Mouse (Mus musculus) forebrain, embryonic 13.5 days (tissue): ENCODE results near the gene Slc22a18. TPM values are rescaled to one million over a fixed set of nuclear protein-coding genes. Genes with fewer than 3 reads are reported as not detected.

Experiments used
- ATAC-seq: fragments of 200-750 bp; cut with Nextera tagmentation; 2 replicates; pipeline ENCODE4 v1.8.0; 2017
- H3K27ac ChIP-seq: fragments of 300-500 bp; sonication (generic); 2 replicates; pipeline ENCODE4 v1.5.1; 2015; ENCODE audit warnings: inconsistent platforms, mild to moderate bottlenecking, moderate library complexity
- H3K27me3 ChIP-seq: fragments of 300-500 bp; sonication (generic); 2 replicates; pipeline ENCODE4 v1.6.1; 2015; ENCODE audit warnings: mild to moderate bottlenecking, inconsistent platforms
- H3K36me3 ChIP-seq: fragments of 300-500 bp; sonication (generic); 2 replicates; pipeline ENCODE4 v1.6.1; 2015; ENCODE audit warnings: mild to moderate bottlenecking, inconsistent platforms; ENCODE audit not compliant: poor library complexity, severe bottlenecking
- H3K4me1 ChIP-seq: fragments of 300-500 bp; sonication (generic); 2 replicates; pipeline ENCODE4 v1.6.1; 2015; ENCODE audit warnings: inconsistent platforms
- H3K4me2 ChIP-seq: fragments of 300-500 bp; sonication (generic); 2 replicates; pipeline ENCODE4 v1.6.1; 2015; ENCODE audit warnings: inconsistent platforms, mild to moderate bottlenecking, moderate library complexity
- H3K4me3 ChIP-seq: fragments of 300-500 bp; sonication (generic); 2 replicates; pipeline ENCODE4 v1.5.1; 2015; ENCODE audit warnings: mild to moderate bottlenecking, inconsistent platforms
- H3K9ac ChIP-seq: fragments of 300-500 bp; sonication (generic); 2 replicates; pipeline ENCODE4 v1.6.1; 2015; ENCODE audit warnings: mild to moderate bottlenecking, inconsistent platforms
- H3K9me3 ChIP-seq: fragments of 300-500 bp; sonication (generic); replicated peaks from 2 replicates; pipeline ENCODE4 v1.6.1; 2016; ENCODE audit warnings: inconsistent platforms
- whole genome bisulfite sequencing: fragments of 180-500 bp; shearing (Covaris S2); methylation state at CpG from one replicate; pipeline ENCODE4 v1.1.7; 2015; 5-methylcytosine and 5-hydroxymethylcytosine counted together
- polyA plus RNA-seq: library from polyadenylated mRNA; unstranded; fragments of >200 nt; fragmentation: Nextera tagmentation; extraction: Ambion mirVana; gene quantifications from 2 replicates; pipeline ENCODE4 v1.2.1, GENCODE M21; 2015

The Slc22a18 gene
- polyA plus RNA-seq, 1 experiment from 2014 or later, result 0.15 TPM

- no peaks in the 10 kb centered on the region for H3K9me3 ChIP-seq
- no peak for ATAC-seq
- no peaks in the 10 kb centered on the region for H3K36me3 ChIP-seq
- no peak overlapping the region for H3K27ac ChIP-seq
- WGBS, result 84% methylated on average over 6 of the region's 6 CpGs
- no peak overlapping the region for H3K4me2 ChIP-seq
- peaks cover 15% of the 10 kb centered on the region for H3K27me3 ChIP-seq
- no peak overlapping the region for H3K9ac ChIP-seq
- no peaks in the 10 kb centered on the region for H3K4me1 ChIP-seq
- H3K4me3 ChIP-seq, result no peak overlapping the region
Measured at GRCm38 (mm10) chr7:143493616-143494126, 20.1 kb downstream of the Slc22a18 start.

- H3K27me3 ChIP-seq, result peaks cover 21% of the 10 kb centered on the region
- no peak overlapping the region for H3K9ac ChIP-seq
- H3K9me3 ChIP-seq, result no peaks in the 10 kb centered on the region
- H3K4me1 ChIP-seq, result no peaks in the 10 kb centered on the region
- 76% methylated on average over 8 of the region's 8 CpGs for WGBS
- H3K4me3 ChIP-seq, result no peak overlapping the region
- no peak for ATAC-seq
- H3K36me3 ChIP-seq, result no peaks in the 10 kb centered on the region
- no peak overlapping the region for H3K27ac ChIP-seq
- H3K4me2 ChIP-seq, result no peak overlapping the region
Measured at GRCm38 (mm10) chr7:143495104-143495961, 21.8 kb downstream of the Slc22a18 start.

GRCm38 (mm10) chr7:143498584-143498983, 25.0 kb downstream of the Slc22a18 start:
- H3K4me1 ChIP-seq, result peaks cover 15% of the 10 kb centered on the region
- H3K9me3 ChIP-seq, result no peaks in the 10 kb centered on the region
- no peak overlapping the region for H3K4me3 ChIP-seq
- H3K36me3 ChIP-seq, result no peaks in the 10 kb centered on the region
- H3K9ac ChIP-seq, result no peak overlapping the region
- ATAC-seq, result no peak
- 84% methylated on average over 4 of the region's 4 CpGs for WGBS
- H3K4me2 ChIP-seq, result no peak overlapping the region
- no peak overlapping the region for H3K27ac ChIP-seq
- peaks cover 50% of the 10 kb centered on the region for H3K27me3 ChIP-seq

DNA sequence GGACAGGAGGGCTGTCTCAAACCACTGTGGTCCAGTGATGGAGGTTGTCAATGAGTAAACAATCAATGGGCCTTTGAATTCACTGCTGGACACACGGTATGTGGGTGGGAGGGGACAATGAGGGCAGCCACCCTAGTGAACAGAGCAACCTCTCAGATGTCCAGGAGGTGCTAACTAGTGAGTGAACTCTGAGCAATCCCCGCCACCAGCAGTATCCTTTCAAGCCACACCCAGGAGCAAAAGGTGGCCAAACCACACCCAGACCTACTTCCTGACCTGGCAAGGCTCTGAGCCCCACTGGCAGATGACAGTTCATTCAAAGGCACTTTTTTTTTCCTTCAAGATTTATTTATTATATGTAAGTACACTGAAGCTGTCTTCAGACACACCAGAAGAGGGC, 27.4 kb downstream of the Slc22a18 start:
- H3K4me1 ChIP-seq, result peaks cover 15% of the 10 kb centered on the region
- no peaks in the 10 kb centered on the region for H3K9me3 ChIP-seq
- H3K27me3 ChIP-seq, result peaks cover 69% of the 10 kb centered on the region
- H3K4me3 ChIP-seq, result no peak overlapping the region
- WGBS, result 61% methylated on average over 2 of the region's 2 CpGs
- H3K27ac ChIP-seq, result no peak overlapping the region
- no peak for ATAC-seq
- no peak overlapping the region for H3K9ac ChIP-seq
- H3K4me2 ChIP-seq, result no peak overlapping the region
- H3K36me3 ChIP-seq, result no peaks in the 10 kb centered on the region

GRCm38 (mm10) chr7:143501643-143502417, 28.3 kb downstream of the Slc22a18 start:
- ATAC-seq, result no peak
- Histone ChIP-seq H3K27ac (no peak overlapping the region), H3K27me3 (peaks cover 69% of the 10 kb centered on the region), H3K9me3 (no peaks in the 10 kb centered on the region), H3K4me3 (peak overlapping the region; percentile 43), H3K4me1 (peaks cover 15% of the 10 kb centered on the region), H3K9ac (peak overlapping the region; percentile 50), H3K36me3 (no peaks in the 10 kb centered on the region), H3K4me2 (peak overlapping the region; percentile 72)
- WGBS, result 6% methylated on average over 55 of the region's 55 CpGs

DNA sequence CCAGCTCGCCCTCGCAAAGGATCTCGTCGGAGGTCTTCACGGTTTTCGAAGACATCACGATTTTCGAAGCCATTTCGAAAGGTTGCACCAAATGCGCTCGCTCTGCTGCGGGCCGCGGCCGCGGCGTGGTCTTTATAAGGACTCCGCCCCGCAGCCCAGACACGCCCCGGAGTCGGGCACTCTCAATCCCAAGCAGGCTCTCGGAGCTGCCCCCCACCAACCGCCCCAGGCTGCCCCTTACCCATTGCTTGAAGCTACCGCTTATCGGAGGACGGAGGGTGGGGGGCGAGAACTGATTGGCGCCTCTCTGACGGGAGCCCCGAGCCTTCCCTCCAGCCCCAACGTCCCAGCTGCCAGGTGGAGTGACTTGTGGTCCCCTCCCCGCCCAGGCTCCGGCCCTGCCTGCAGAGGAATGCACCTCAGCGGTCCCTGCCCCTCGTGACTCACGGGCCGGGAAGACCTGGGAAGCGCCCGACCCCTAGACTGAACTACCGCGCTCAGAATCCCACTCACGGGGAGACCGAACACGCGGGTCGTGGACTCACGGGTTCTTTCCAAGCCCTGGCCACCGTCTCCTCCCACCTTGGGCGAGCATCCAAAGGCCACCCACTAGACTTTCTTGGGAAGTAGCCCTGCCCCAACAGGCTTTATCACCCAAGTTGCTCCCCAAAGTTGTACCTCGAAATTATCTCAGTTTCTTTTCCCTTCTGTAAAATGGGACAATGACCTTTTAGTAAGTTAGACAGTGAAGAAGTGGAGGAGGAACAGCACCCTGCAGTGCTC, 29.1 kb downstream of the Slc22a18 start, which contains the start of gene Phlda2:
Gene Phlda2 (minus strand): TSS at position 733 of the 783 bp plus-strand sequence.
- WGBS, result 6% methylated on average over 49 of the region's 51 CpGs
- ATAC-seq, result peak; percentile 33; the same call in 1 of the 2 replicates
- peak within 1 kb of the TSS; percentile 43 for H3K4me3 ChIP-seq
- peaks cover 69% of the 10 kb centered on the region for H3K27me3 ChIP-seq
- no peaks in the 10 kb centered on the region for H3K36me3 ChIP-seq
- no peaks in the 10 kb centered on the region for H3K9me3 ChIP-seq
- peaks cover 15% of the 10 kb centered on the region for H3K4me1 ChIP-seq
- no peak within 1 kb of the TSS for H3K27ac ChIP-seq
- peak within 1 kb of the TSS; percentile 50 for H3K9ac ChIP-seq
- H3K4me2 ChIP-seq, result peak within 1 kb of the TSS; percentile 72

GRCm38 (mm10) chr7:143503926-143504325, 30.4 kb downstream of the Slc22a18 start:
- no peak for ATAC-seq
- no peak overlapping the region for H3K9ac ChIP-seq
- H3K9me3 ChIP-seq, result no peaks in the 10 kb centered on the region
- WGBS, result 87% methylated on average over 6 of the region's 6 CpGs
- H3K4me3 ChIP-seq, result no peak overlapping the region
- no peak overlapping the region for H3K27ac ChIP-seq
- H3K27me3 ChIP-seq, result peaks cover 70% of the 10 kb centered on the region
- H3K4me1 ChIP-seq, result peaks cover 15% of the 10 kb centered on the region
- H3K4me2 ChIP-seq, result no peak overlapping the region
- no peaks in the 10 kb centered on the region for H3K36me3 ChIP-seq

GRCm38 (mm10) chr7:143505411-143505810, 31.9 kb downstream of the Slc22a18 start:
- ATAC-seq, result no peak
- WGBS, result 91% methylated on average over 2 of the region's 2 CpGs
- Histone ChIP-seq H3K27me3 (peaks cover 56% of the 10 kb centered on the region), H3K36me3 (0 out of 2 replicates have a peak, but pooled peaks cover 4% of the 10 kb centered on the region), H3K9me3 (no peaks in the 10 kb centered on the region), H3K4me3 (no peak overlapping the region), H3K27ac (no peak overlapping the region), H3K4me1 (peaks cover 15% of the 10 kb centered on the region), H3K4me2 (no peak overlapping the region), H3K9ac (no peak overlapping the region)

- H3K4me1 ChIP-seq, result peaks cover 15% of the 10 kb centered on the region
- WGBS, result 25% methylated on average over 11 of the region's 11 CpGs
Measured at GRCm38 (mm10) chr7:143505823-143506222, 32.3 kb downstream of the Slc22a18 start.

GRCm38 (mm10) chr7:143506271-143506670, 32.7 kb downstream of the Slc22a18 start:
- 0 out of 2 replicates have a peak, but pooled peaks cover 4% of the 10 kb centered on the region for H3K36me3 ChIP-seq
- ATAC-seq, result no peak
- no peak overlapping the region for H3K9ac ChIP-seq
- H3K4me1 ChIP-seq, result peaks cover 15% of the 10 kb centered on the region
- peaks cover 47% of the 10 kb centered on the region for H3K27me3 ChIP-seq
- 68% methylated on average over 7 of the region's 7 CpGs for WGBS
- no peak overlapping the region for H3K4me3 ChIP-seq
- no peak overlapping the region for H3K27ac ChIP-seq
- H3K4me2 ChIP-seq, result no peak overlapping the region
- no peaks in the 10 kb centered on the region for H3K9me3 ChIP-seq

More at GRCm38 (mm10) chr7:143505823-143506222, 32.3 kb downstream of the Slc22a18 start:
- no peak for ATAC-seq
- H3K4me3 ChIP-seq, result no peak overlapping the region
- peaks cover 52% of the 10 kb centered on the region for H3K27me3 ChIP-seq
- no peak overlapping the region for H3K4me2 ChIP-seq
- no peak overlapping the region for H3K9ac ChIP-seq
- H3K36me3 ChIP-seq, result 0 out of 2 replicates have a peak, but pooled peaks cover 4% of the 10 kb centered on the region
- no peak overlapping the region for H3K27ac ChIP-seq
- no peaks in the 10 kb centered on the region for H3K9me3 ChIP-seq

DNA sequence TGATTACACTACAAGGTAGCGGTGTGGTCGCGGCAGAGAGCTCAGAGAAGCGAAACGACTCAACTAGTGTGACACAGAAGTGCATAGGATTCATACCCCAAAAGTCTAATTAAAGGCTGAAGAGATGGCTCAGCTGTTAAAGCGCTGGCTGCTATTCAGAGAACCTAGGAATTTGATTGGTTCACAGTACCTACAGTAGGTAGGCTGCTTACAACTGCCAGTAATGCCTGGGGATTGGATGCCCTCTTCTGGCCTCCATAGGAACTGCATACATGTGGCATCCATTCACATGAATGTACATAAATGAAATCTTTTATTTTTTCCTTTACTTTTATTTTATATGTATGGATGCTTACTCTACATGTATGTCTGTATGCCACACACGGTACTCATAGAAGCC, 33.1 kb downstream of the Slc22a18 start:
- 0 out of 2 replicates have a peak, but pooled peaks cover 4% of the 10 kb centered on the region for H3K36me3 ChIP-seq
- H3K9me3 ChIP-seq, result no peaks in the 10 kb centered on the region
- no peak overlapping the region for H3K4me3 ChIP-seq
- peaks cover 13% of the 10 kb centered on the region for H3K4me1 ChIP-seq
- no peak overlapping the region for H3K4me2 ChIP-seq
- H3K9ac ChIP-seq, result no peak overlapping the region
- 39% methylated on average over 7 of the region's 7 CpGs for WGBS
- no peak overlapping the region for H3K27ac ChIP-seq
- ATAC-seq, result no peak
- peaks cover 43% of the 10 kb centered on the region for H3K27me3 ChIP-seq
